Mouse (Mus musculus) stomach, postnatal 0 days (tissue): ENCODE measurements at regions not wholly inside any gene's neighbourhood (a gene's known extent, or its start where the extent isn't known, plus 50 kb on each side); places are given as distances from the start of the nearest gene placed in this dataset.

Experiments
- CTCF ChIP-seq: IDR thresholded peaks from 2 replicates; pipeline ENCODE4 v1.5.1; 2016; ENCODE audit warnings: antibody characterized with exemption, low read depth, mild to moderate bottlenecking, moderate library complexity
- EP300 ChIP-seq: optimal IDR thresholded peaks from 2 replicates; pipeline ENCODE3; 2016; ENCODE audit warnings: antibody characterized with exemption

DNA sequence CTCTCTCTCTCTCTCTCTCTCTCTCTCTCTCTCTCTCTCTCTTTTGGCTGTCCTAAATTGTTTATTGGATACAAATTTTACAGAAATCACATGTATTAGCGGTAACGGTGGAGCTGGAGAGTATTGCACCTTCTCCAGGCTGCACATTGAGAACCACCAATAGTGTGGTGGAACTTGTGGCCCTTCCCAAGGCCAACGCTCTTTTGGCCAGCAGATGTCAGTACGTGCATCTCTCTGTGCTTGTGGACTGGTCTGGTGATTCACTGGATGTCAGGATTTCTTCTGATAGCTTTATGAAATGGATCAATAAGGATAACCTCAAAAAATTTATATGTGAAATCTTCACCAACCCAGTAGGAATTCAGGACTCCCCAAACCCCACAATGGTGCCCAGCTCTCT is 327.9 kb upstream of the Car10 start:
- TF ChIP-seq CTCF (peak; percentile 16; the same call in 1 of the 2 replicates), EP300 (no peak)
